In the genomic region with DNA sequence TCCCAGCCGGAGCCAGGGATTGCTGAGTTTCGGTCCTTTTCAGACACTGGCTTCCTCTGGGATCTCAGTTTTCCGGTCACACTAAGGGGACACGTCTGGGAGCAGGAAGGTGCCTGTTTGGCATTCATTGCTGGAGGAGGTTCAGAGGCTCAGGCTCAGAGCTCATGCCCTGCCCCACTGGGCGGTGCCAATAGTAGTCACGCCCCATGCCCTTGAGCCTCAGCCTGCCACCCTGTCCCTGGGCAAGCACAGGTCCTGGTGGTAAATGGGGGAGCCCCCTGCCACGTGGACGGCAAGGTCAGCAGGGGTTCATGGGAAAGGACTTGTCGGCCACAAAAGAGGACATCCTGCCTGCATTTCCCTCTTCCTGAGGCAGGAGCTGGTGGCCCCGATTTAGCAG, we compare ENCODE assay signal across 9 mouse cellular contexts. TPM values are rescaled to one million over a fixed set of nuclear protein-coding genes. Genes with fewer than 3 reads are reported as not detected.
DNase-seq lines count a peak whose midpoint lies in the region; ATAC-seq and TF ChIP-seq lines count a peak whose summit lies in the region.
"Had no signal": no experiment of that assay in that cellular context is flagged by ENCODE, and none has a peak within 500 bp of the region (broad histone marks: within the 10 kb centered on the region; RNA-seq: fewer than 3 reads in every experiment).

No protein-coding gene starts in this region.

- H3K9ac ChIP-seq in heart, embryonic 11.5 days (ENCODE audit: low read depth, low read length), result no peak overlapping the region

- peak; percentile 37 for ATAC-seq in heart, embryonic 11.5 days (replicated peaks; ENCODE audit: insufficient number of reproducible peaks, low FRiP score, low TSS enrichment)

- peak overlapping the region; percentile 35 for H3K4me2 ChIP-seq in heart, embryonic 11.5 days

- 6% methylated on average over 10 of the region's 10 CpGs for WGBS in heart, embryonic 11.5 days (ENCODE audit: insufficient replicate concordance)

- peak; percentile 38 for DNase-seq in gastrocnemius, adult 2 months
- no peak for DNase-seq in gastrocnemius, postnatal 10 days
- DNase-seq in kidney, postnatal 10 days, result peak; percentile 64
- DNase-seq in lung, postnatal 36 days, result peak; percentile 74
- DNase-seq in right cerebral cortex, postnatal 25 days, result no peak
- DNase-seq in gastrocnemius, postnatal 25 days, result no peak
- DNase-seq in natural killer cell, adult 2 months (ENCODE audit: low spot score in 2 of 2), result no peak

- intact Hi-C loops in gastrocnemius, adult 2 months (cut with DNase I), result no loop called here

- no peaks in the 10 kb centered on the region for H3K36me3 ChIP-seq in heart, embryonic 11.5 days (ENCODE audit: control insufficient read depth, insufficient read depth, low read length)

- no peak for TF ChIP-seq CTCF in gastrocnemius, adult 2 months (IDR thresholded peaks at IDR 0.05)

- no peaks in the 10 kb centered on the region for H3K9me3 ChIP-seq in heart, embryonic 11.5 days (replicated peaks; ENCODE audit: control insufficient read depth, low read length)

- H3K27me3 ChIP-seq in heart, embryonic 11.5 days (ENCODE audit: control insufficient read depth, insufficient read depth, low read length), result peaks cover 14% of the 10 kb centered on the region

- H3K4me1 ChIP-seq in heart, embryonic 11.5 days (ENCODE audit: control insufficient read depth, insufficient read depth, low read length), result no peaks in the 10 kb centered on the region

- no peak overlapping the region for H3K27ac ChIP-seq in gastrocnemius, adult 2 months
- no peak overlapping the region for H3K27ac ChIP-seq in heart, embryonic 11.5 days (ENCODE audit: low read depth, low read length)

- H3K4me3 ChIP-seq in gastrocnemius, adult 2 months, result peak overlapping the region; percentile 26
- no peak overlapping the region for H3K4me3 ChIP-seq in heart, embryonic 11.5 days (ENCODE audit: low read depth, low read length)

RNA-seq across cellular contexts. Expression of a gene that starts 4.3 kb away (rescaled TPM):
- total RNA-seq in gastrocnemius, adult 2 months (2021), result 1 to 10 TPM; 2.8 to 4.3 TPM
- 1 to 10 TPM; 4.2 to 5.8 TPM for total RNA-seq in gastrocnemius, postnatal 10 days (2021)
- polyA plus RNA-seq in heart, embryonic 11.5 days (2014; fragmentation: Nextera tagmentation; extraction: Ambion mirVana), result 6.3 and 7.6 TPM in 2 replicates
- 1 to 10 TPM; 2.9 to 3.2 TPM for total RNA-seq in gastrocnemius, postnatal 25 days (2021)

RNA-seq across cellular contexts. Expression of a gene that starts 50.1 kb away (rescaled TPM):
- not detected for total RNA-seq in gastrocnemius, adult 2 months (2021)
- not detected for total RNA-seq in gastrocnemius, postnatal 10 days (2021)
- polyA plus RNA-seq in heart, embryonic 11.5 days (2014; fragmentation: Nextera tagmentation; extraction: Ambion mirVana), result 0.86 and 1.1 TPM in 2 replicates
- not detected for total RNA-seq in gastrocnemius, postnatal 25 days (2021)

RNA-seq across cellular contexts. Expression of a gene that starts 56.7 kb away (rescaled TPM):
- not detected for total RNA-seq in gastrocnemius, adult 2 months (2021)
- total RNA-seq in gastrocnemius, postnatal 10 days (2021), result not detected
- polyA plus RNA-seq in heart, embryonic 11.5 days (2014; fragmentation: Nextera tagmentation; extraction: Ambion mirVana), result not detected in 2 replicates
- not detected for total RNA-seq in gastrocnemius, postnatal 25 days (2021)
- total RNA-seq: left cerebral cortex, postnatal 25 days had no signal

Comparison
In these comparisons a context has a peak if more than half of its experiments do, and no peak if none do; other contexts are left out.
1. DNase-seq: peak in gastrocnemius, adult 2 months (single experiment), kidney, postnatal 10 days (single experiment) and lung, postnatal 36 days (single experiment); none in gastrocnemius, postnatal 10 days (single experiment), right cerebral cortex, postnatal 25 days (single experiment), gastrocnemius, postnatal 25 days (single experiment) and natural killer cell, adult 2 months (0 of 2).